Mouse (Mus musculus) kidney, adult 2 months (tissue): Measurements from ENCODE around the gene Dad1.

Source experiments
- CTCF ChIP-seq: fragments of 200-500 bp; conservative IDR thresholded peaks from 2 replicates; pipeline ENCODE4 v1.5.1; 2011; ENCODE audit warnings: low read depth, mild to moderate bottlenecking, control low read depth, low read length, moderate library complexity, mixed read lengths; ENCODE audit not compliant: insufficient read depth, insufficient read length
- POLR2A ChIP-seq: fragments of 200-500 bp; IDR thresholded peaks from one replicate; pipeline ENCODE4 v1.6.1; 2011; ENCODE audit warnings: low read depth, low read length, control low read depth

GRCm38 (mm10) chr14:54206309-54206708 lies 47.6 kb downstream of the Dad1 start:
- no peak for TF ChIP-seq CTCF
- TF ChIP-seq POLR2A = no peak
